Mouse (Mus musculus) spleen, adult 2 months (tissue): Measurements from ENCODE around the gene Defb28. TPM values are rescaled to one million over a fixed set of nuclear protein-coding genes. Genes with fewer than 3 reads are reported as not detected.

Experiments used
- DNase-seq, 2 experiments: peaks; one replicate each; pipeline versions ENCODE4 v3.0.0 to v3.0.0-alpha.2; 2012 to 2021; ENCODE audit warnings: low spot score in 2 of 2, low read depth in 1 of 2
- H3K27ac ChIP-seq: fragments of 200-500 bp; 2 replicates; pipeline ENCODE4 v1.5.1; 2012; ENCODE audit warnings: low read length, inconsistent platforms; ENCODE audit not compliant: insufficient read depth
- H3K27me3 ChIP-seq: fragments of 200-500 bp; 2 replicates; pipeline ENCODE4 v1.6.1; 2012; ENCODE audit warnings: mild to moderate bottlenecking, moderate library complexity, low read length, inconsistent platforms; ENCODE audit not compliant: control insufficient read depth, insufficient read depth
- H3K36me3 ChIP-seq: fragments of 200-500 bp; 2 replicates; pipeline ENCODE4 v1.6.1; 2012; ENCODE audit warnings: mild to moderate bottlenecking, low read length, inconsistent platforms; ENCODE audit not compliant: control insufficient read depth, insufficient read depth
- H3K4me1 ChIP-seq: fragments of 200-500 bp; 2 replicates; pipeline ENCODE4 v1.6.1; 2011; ENCODE audit warnings: inconsistent platforms; ENCODE audit not compliant: control insufficient read depth, insufficient read depth, insufficient read length
- H3K4me3 ChIP-seq: fragments of 200-500 bp; 2 replicates; pipeline ENCODE4 v1.5.1; 2011; ENCODE audit warnings: mild to moderate bottlenecking, inconsistent platforms; ENCODE audit not compliant: insufficient read depth, insufficient read length; ENCODE audit errors: extremely low read depth
- CTCF ChIP-seq: fragments of 200-500 bp; IDR thresholded peaks from 2 replicates; pipeline ENCODE4 v1.5.1; 2011; ENCODE audit warnings: mild to moderate bottlenecking, inconsistent platforms; ENCODE audit not compliant: insufficient read depth, insufficient read length, insufficient replicate concordance; ENCODE audit errors: extremely low read depth
- POLR2A ChIP-seq: fragments of 200-500 bp; IDR thresholded peaks from 2 replicates; pipeline ENCODE4 v1.6.1; 2011; ENCODE audit warnings: low read depth, low read length, inconsistent platforms
- WGBS: fragments of 180-500 bp; shearing (Covaris S2); methylation state at CpG from one replicate; pipeline ENCODE4 v1.1.7; 2018; 5-methylcytosine and 5-hydroxymethylcytosine counted together
- polyA plus RNA-seq: library from polyadenylated mRNA; depleted of rRNA; stranded (reverse); fragments of >200 nt; gene quantifications from 2 replicates; pipeline ENCODE4 v1.2.3, GENCODE M21; 2012; rRNA removed

The Defb28 gene
- polyA plus RNA-seq = not detected in 2 replicates

DNA sequence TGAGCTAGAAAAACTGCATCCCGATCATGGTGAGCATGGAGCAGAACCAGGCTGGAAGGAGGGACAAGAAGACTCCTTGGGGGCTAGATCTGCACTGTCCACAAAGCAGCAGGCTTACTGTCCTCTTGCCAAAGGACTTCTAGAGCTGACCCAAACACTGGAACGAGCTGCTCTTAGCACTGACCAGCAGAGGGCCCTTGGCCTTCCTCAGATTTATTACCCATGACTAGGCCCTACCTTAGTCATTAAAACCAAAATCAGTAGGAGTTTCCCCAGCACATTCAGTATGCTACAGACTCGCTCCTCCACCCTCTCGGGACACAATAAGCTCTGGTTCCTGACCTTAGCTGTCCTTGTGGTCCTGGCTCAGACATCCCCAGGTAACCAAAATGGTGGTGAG, at the start of gene Defb28:
TSS of gene Defb28 (plus strand) at position 275 of the 400 bp plus-strand sequence.
- no peaks in the 10 kb centered on the region for H3K4me1 ChIP-seq
- H3K36me3 ChIP-seq = no peaks in the 10 kb centered on the region
- no peak within 1 kb of the TSS for H3K4me3 ChIP-seq
- WGBS = 74% methylated on average over 4 of the region's 4 CpGs
- H3K27me3 ChIP-seq = no peaks in the 10 kb centered on the region
- DNase-seq = no peak
- TF ChIP-seq CTCF (no peak), POLR2A (no peak)
- no peak within 1 kb of the TSS for H3K27ac ChIP-seq

DNA sequence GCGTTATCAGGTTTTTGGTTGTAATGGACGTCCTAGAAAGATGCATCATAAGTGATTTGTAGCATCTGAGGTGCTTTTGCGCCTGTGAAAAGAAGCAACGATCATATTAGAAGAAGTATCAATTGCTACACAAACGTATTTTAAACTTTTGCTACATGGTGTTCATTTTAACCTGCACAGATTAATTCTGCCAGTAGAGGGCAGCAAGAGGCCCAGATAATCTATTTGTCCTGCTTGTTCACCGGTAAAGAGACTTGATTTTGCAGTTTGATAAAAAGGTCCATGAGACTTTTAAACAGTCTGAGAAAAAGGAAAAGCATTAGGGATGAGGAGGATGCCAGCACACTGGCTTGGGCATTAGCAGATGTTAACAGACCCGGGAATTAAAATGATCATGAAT, 47.1 kb upstream of the Defb28 start:
- WGBS = 25% methylated on average over 7 of the region's 7 CpGs
- TF ChIP-seq POLR2A (no peak), CTCF (no peak)
- no peak overlapping the region for H3K27ac ChIP-seq
- H3K4me3 ChIP-seq = peak overlapping the region; percentile 18; the same call in 1 of the 2 replicates
- no peaks in the 10 kb centered on the region for H3K36me3 ChIP-seq
- no peaks in the 10 kb centered on the region for H3K27me3 ChIP-seq
- DNase-seq = no peak
- H3K4me1 ChIP-seq = no peaks in the 10 kb centered on the region

DNA sequence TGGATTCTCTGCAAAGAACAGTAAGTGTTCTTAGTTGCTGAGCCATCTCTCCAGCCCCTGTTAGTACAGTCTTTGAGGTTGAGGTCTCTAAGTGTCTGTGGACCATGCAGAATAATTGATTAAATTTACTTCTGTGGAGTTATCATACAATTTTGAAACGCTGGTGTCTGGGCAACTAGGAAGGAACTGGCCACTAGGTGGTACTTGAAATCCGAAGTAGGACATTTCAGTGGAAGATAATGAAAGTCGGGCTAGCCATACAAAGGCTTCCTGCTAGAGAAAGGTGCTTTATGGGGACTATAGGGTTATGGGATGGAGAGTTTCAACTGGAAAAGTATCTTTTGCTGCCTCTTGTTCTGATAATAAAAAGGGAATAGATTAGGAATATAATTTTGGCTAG, 45.6 kb upstream of the Defb28 start:
- Histone ChIP-seq H3K27ac (no peak overlapping the region), H3K4me1 (no peaks in the 10 kb centered on the region), H3K27me3 (no peaks in the 10 kb centered on the region), H3K4me3 (no peak overlapping the region), H3K36me3 (no peaks in the 10 kb centered on the region)
- 30% methylated on average over 3 of the region's 3 CpGs for WGBS
- no peak for DNase-seq
- TF ChIP-seq CTCF (no peak), POLR2A (no peak)

DNA sequence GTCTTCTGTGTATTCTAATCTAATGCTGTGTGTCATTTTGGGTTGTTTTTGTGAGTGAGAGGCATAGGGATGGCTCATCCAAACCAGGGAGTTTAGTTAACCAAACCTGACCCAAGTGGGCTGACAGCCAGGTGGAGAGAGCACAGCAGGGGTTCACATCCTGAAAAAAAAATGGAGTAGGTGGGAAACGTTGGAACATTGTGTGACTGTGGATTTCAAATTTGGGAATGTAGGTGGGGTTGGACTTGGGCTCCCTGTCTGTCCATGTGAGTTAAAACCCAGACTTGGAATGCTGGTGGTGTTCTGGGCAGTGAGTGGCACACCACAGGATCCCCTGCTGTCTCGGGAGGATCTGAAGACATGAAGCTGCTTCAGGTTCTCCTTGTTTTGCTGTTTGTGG, 41.3 kb upstream of the Defb28 start, which contains the start of gene Defb20:
TSS of gene Defb20 (plus strand) at position 301 of the 400 bp plus-strand sequence.
- 76% methylated on average over 2 of the region's 2 CpGs for WGBS
- Histone ChIP-seq H3K27me3 (no peaks in the 10 kb centered on the region), H3K27ac (no peak within 1 kb of the TSS), H3K4me3 (no peak within 1 kb of the TSS), H3K36me3 (no peaks in the 10 kb centered on the region), H3K4me1 (no peaks in the 10 kb centered on the region)
- DNase-seq = no peak
- no peak for TF ChIP-seq CTCF
- no peak for TF ChIP-seq POLR2A

DNA sequence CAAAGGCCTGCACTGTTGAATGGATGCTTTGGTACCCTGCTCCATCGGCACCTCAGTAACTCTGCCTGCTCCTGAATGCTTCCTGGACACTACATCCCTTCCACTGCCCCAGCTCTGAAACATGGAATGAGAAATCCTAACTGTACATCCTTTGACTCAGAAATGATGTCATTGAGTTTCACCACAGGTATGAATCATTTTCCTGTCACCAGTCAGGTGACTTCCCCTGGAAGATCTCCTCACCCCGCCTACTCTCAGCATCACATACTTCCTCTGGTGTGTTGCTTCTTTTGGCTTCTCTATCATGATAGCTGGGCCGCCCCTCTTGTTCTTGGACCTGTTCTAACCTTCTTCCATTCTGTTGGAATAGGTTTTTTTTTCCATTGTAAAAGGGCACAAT, 37.2 kb upstream of the Defb28 start:
- TF ChIP-seq POLR2A = no peak
- no peak for TF ChIP-seq CTCF
- H3K27ac ChIP-seq = no peak overlapping the region
- H3K36me3 ChIP-seq = no peaks in the 10 kb centered on the region
- H3K4me3 ChIP-seq = no peak overlapping the region
- 58% methylated on average over 3 of the region's 3 CpGs for WGBS
- no peaks in the 10 kb centered on the region for H3K27me3 ChIP-seq
- no peak for DNase-seq
- no peaks in the 10 kb centered on the region for H3K4me1 ChIP-seq

DNA sequence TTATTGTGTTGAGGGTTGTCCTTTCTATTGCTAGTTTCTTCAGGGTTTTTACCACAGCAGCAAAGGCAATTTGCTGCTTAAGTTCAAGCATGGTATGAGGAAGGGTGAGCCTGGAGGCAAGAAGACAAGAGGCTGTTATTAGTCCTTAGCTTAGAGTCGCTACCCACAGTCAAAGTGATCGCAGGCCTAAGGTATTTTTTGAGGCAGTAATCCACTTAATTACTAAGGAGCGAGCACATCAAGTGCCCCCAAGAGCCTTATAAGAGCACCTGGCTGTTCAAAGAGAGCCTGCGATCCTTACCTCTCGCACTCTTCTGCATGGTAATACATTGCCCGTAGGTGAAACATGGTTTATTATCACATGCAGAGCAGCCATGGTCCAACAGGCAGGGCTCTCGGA, 36.3 kb upstream of the Defb28 start:
- Histone ChIP-seq H3K27me3 (no peaks in the 10 kb centered on the region), H3K27ac (no peak overlapping the region), H3K36me3 (no peaks in the 10 kb centered on the region), H3K4me1 (no peaks in the 10 kb centered on the region), H3K4me3 (no peak overlapping the region)
- TF ChIP-seq CTCF (no peak), POLR2A (no peak)
- 95% methylated on average over 7 of the region's 7 CpGs for WGBS
- DNase-seq = no peak

DNA sequence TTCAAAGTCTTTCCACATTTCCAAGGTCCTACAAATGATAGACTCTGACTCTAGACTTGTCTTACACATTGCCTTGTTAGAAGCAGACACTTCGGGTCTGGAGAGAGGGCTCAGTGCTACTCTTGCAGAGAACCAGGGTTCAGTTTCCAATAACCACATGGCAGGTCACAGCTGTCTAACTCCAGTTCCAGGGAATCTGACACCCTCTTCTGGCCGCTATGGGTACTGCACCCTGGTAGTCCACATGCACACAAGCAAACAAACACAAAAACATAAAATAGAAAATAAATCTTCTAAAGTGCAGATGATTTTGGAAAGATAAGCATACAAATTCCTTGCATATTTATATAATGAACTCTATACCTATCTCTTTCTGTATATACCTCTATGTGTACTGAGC, 31.0 kb upstream of the Defb28 start:
- Histone ChIP-seq H3K27me3 (no peaks in the 10 kb centered on the region; the same call in 1 of the 2 replicates), H3K36me3 (no peaks in the 10 kb centered on the region), H3K4me3 (no peak overlapping the region), H3K27ac (no peak overlapping the region), H3K4me1 (no peaks in the 10 kb centered on the region)
- no peak for TF ChIP-seq CTCF
- TF ChIP-seq POLR2A = no peak
- WGBS = 85% methylated on average over 2 of the region's 2 CpGs
- no peak for DNase-seq
